Mouse (Mus musculus): ENCODE results near the gene Etnk1. TPM values are rescaled to one million over a fixed set of nuclear protein-coding genes. Genes with fewer than 3 reads are reported as not detected.
A peak's percentile ranks its signal among the peaks of the same experiment; 100 is the strongest.
"Not testable (repeated sequence)": the region's sequence is repeated elsewhere in the genome, so short reads cannot be mapped to it uniquely, and the experiment has no call there.

Etnk1 gene
- polyA plus RNA-seq, 1 experiment from 2014 or later, result 10.7 TPM

- Histone ChIP-seq H3K27me3 (ENCODE audit: control insufficient read depth, insufficient read depth, low read length) (no peaks in the 10 kb centered on the region), H3K36me3 (ENCODE audit: control insufficient read depth, insufficient read depth, low read length) (no peaks in the 10 kb centered on the region), H3K4me3 (ENCODE audit: low read depth, low read length) (no peak overlapping the region), H3K9me3 (ENCODE audit: control insufficient read depth, low read length) (no peaks in the 10 kb centered on the region), H3K4me2 (replicated peaks; ENCODE audit: low read depth) (no peak overlapping the region), H3K9ac (ENCODE audit: low read length) (no peak overlapping the region), H3K4me1 (replicated peaks; ENCODE audit: control insufficient read depth, insufficient read depth) (no peaks in the 10 kb centered on the region), H3K27ac (replicated peaks) (no peak overlapping the region)
- DNase-seq (ENCODE audit: low spot score) (no peak), ATAC-seq (ENCODE audit: low FRiP score, low TSS enrichment) (no peak)
- TF ChIP-seq CTCF (IDR thresholded peaks at IDR 0.05; ENCODE audit: low read depth) (no peak), EP300 (optimal IDR thresholded peaks at IDR 0.05) (no peak)
- WGBS, result 72% methylated on average over 11 of the region's 11 CpGs
Observed at GRCm38 (mm10) chr6:143171781-143172465, 4.9 kb downstream of the Etnk1 start.

- H3K27ac ChIP-seq (replicated peaks); H3K4me1 ChIP-seq (replicated peaks; ENCODE audit: control insufficient read depth, insufficient read depth); H3K4me2 ChIP-seq (replicated peaks; ENCODE audit: low read depth); H3K36me3 ChIP-seq (ENCODE audit: control insufficient read depth, insufficient read depth, low read length); H3K4me3 ChIP-seq (ENCODE audit: low read depth, low read length); DNase-seq (ENCODE audit: low spot score); H3K27me3 ChIP-seq (ENCODE audit: control insufficient read depth, insufficient read depth, low read length); H3K9me3 ChIP-seq (ENCODE audit: control insufficient read depth, low read length); ATAC-seq (ENCODE audit: low FRiP score, low TSS enrichment); H3K9ac ChIP-seq (ENCODE audit: low read length): not testable (repeated sequence)
- 93% methylated on average over 3 of the region's 4 CpGs for WGBS
- 0 out of 2 replicates have a peak, but pooled peaks have one; percentile 15 for TF ChIP-seq CTCF (IDR thresholded peaks at IDR 0.05; ENCODE audit: low read depth)
Observed at GRCm38 (mm10) chr6:143172683-143173082, 5.7 kb downstream of the Etnk1 start.

GRCm38 (mm10) chr6:143174226-143174625 is 7.2 kb downstream of the Etnk1 start:
- H3K27ac ChIP-seq (replicated peaks), result no peak overlapping the region
- H3K9me3 ChIP-seq (ENCODE audit: control insufficient read depth, low read length), result no peaks in the 10 kb centered on the region
- TF ChIP-seq EP300 (optimal IDR thresholded peaks at IDR 0.05), result no peak
- no peak for TF ChIP-seq CTCF (IDR thresholded peaks at IDR 0.05; ENCODE audit: low read depth)
- H3K9ac ChIP-seq (ENCODE audit: low read length), result no peak overlapping the region
- H3K36me3 ChIP-seq (ENCODE audit: control insufficient read depth, insufficient read depth, low read length), result no peaks in the 10 kb centered on the region
- no peaks in the 10 kb centered on the region for H3K27me3 ChIP-seq (ENCODE audit: control insufficient read depth, insufficient read depth, low read length)
- DNase-seq (ENCODE audit: low spot score) (no peak), ATAC-seq (ENCODE audit: low FRiP score, low TSS enrichment) (no peak)
- H3K4me1 ChIP-seq (replicated peaks; ENCODE audit: control insufficient read depth, insufficient read depth), result no peaks in the 10 kb centered on the region
- no peak overlapping the region for H3K4me3 ChIP-seq (ENCODE audit: low read depth, low read length)
- H3K4me2 ChIP-seq (replicated peaks; ENCODE audit: low read depth), result no peak overlapping the region
- 90% methylated on average over 4 of the region's 4 CpGs for WGBS

GRCm38 (mm10) chr6:143174906-143175656 is 8.1 kb downstream of the Etnk1 start:
- Histone ChIP-seq H3K27me3 (ENCODE audit: control insufficient read depth, insufficient read depth, low read length) (no peaks in the 10 kb centered on the region), H3K9ac (ENCODE audit: low read length) (no peak overlapping the region)
- WGBS, result 31% methylated on average over 3 of the region's 3 CpGs

GRCm38 (mm10) chr6:143176076-143176475 is 9.1 kb downstream of the Etnk1 start:
- H3K4me2 ChIP-seq (replicated peaks; ENCODE audit: low read depth), result no peak overlapping the region
- no peak overlapping the region for H3K4me3 ChIP-seq (ENCODE audit: low read depth, low read length)
- no peak overlapping the region for H3K27ac ChIP-seq (replicated peaks)
- H3K27me3 ChIP-seq (ENCODE audit: control insufficient read depth, insufficient read depth, low read length), result no peaks in the 10 kb centered on the region
- DNase-seq (ENCODE audit: low spot score) (no peak), ATAC-seq (ENCODE audit: low FRiP score, low TSS enrichment) (no peak)
- TF ChIP-seq EP300 (optimal IDR thresholded peaks at IDR 0.05) (no peak), CTCF (IDR thresholded peaks at IDR 0.05; ENCODE audit: low read depth) (no peak)
- WGBS, result 94% methylated on average over 9 of the region's 9 CpGs
- no peaks in the 10 kb centered on the region for H3K9me3 ChIP-seq (ENCODE audit: control insufficient read depth, low read length)
- no peak overlapping the region for H3K9ac ChIP-seq (ENCODE audit: low read length)
- H3K36me3 ChIP-seq (ENCODE audit: control insufficient read depth, insufficient read depth, low read length), result no peaks in the 10 kb centered on the region
- H3K4me1 ChIP-seq (replicated peaks; ENCODE audit: control insufficient read depth, insufficient read depth), result no peaks in the 10 kb centered on the region

More at GRCm38 (mm10) chr6:143174906-143175656, 8.1 kb downstream of the Etnk1 start:
- Histone ChIP-seq H3K4me1 (replicated peaks; ENCODE audit: control insufficient read depth, insufficient read depth) (no peaks in the 10 kb centered on the region), H3K9me3 (ENCODE audit: control insufficient read depth, low read length) (no peaks in the 10 kb centered on the region), H3K36me3 (ENCODE audit: control insufficient read depth, insufficient read depth, low read length) (no peaks in the 10 kb centered on the region), H3K27ac (replicated peaks) (no peak overlapping the region), H3K4me3 (ENCODE audit: low read depth, low read length) (no peak overlapping the region), H3K4me2 (replicated peaks; ENCODE audit: low read depth) (no peak overlapping the region)
- DNase-seq (ENCODE audit: low spot score) (peak; percentile 47), ATAC-seq (ENCODE audit: low FRiP score, low TSS enrichment) (peak; percentile 45; the same call in 1 of the 2 replicates)
- TF ChIP-seq EP300 (optimal IDR thresholded peaks at IDR 0.05) (no peak), CTCF (IDR thresholded peaks at IDR 0.05; ENCODE audit: low read depth) (peak; percentile 89)

- TF ChIP-seq EP300 (optimal IDR thresholded peaks at IDR 0.05), result no peak
- TF ChIP-seq CTCF (IDR thresholded peaks at IDR 0.05; ENCODE audit: low read depth), result no peak
- H3K9ac ChIP-seq (ENCODE audit: low read length), result no peak overlapping the region
- H3K27ac ChIP-seq (replicated peaks), result no peak overlapping the region
- H3K9me3 ChIP-seq (ENCODE audit: control insufficient read depth, low read length), result no peaks in the 10 kb centered on the region
- no peak overlapping the region for H3K4me3 ChIP-seq (ENCODE audit: low read depth, low read length)
- WGBS, result 78% methylated on average over 9 of the region's 9 CpGs
- H3K4me1 ChIP-seq (replicated peaks; ENCODE audit: control insufficient read depth, insufficient read depth), result no peaks in the 10 kb centered on the region
- no peak overlapping the region for H3K4me2 ChIP-seq (replicated peaks; ENCODE audit: low read depth)
- no peaks in the 10 kb centered on the region for H3K36me3 ChIP-seq (ENCODE audit: control insufficient read depth, insufficient read depth, low read length)
- DNase-seq (ENCODE audit: low spot score) (no peak), ATAC-seq (ENCODE audit: low FRiP score, low TSS enrichment) (no peak)
- H3K27me3 ChIP-seq (ENCODE audit: control insufficient read depth, insufficient read depth, low read length), result no peaks in the 10 kb centered on the region
Observed at GRCm38 (mm10) chr6:143176591-143176990, 9.6 kb downstream of the Etnk1 start.
